Mouse (Mus musculus) thymus, adult 2 months (tissue): ENCODE measurements around the gene Orc3. TPM values are rescaled to one million over a fixed set of nuclear protein-coding genes. Genes with fewer than 3 reads are reported as not detected.

Source experiments
- DNase-seq: peaks from one replicate; pipeline ENCODE4 v3.0.0; 2021
- H3K27ac ChIP-seq: fragments of 200-500 bp; 2 replicates; pipeline ENCODE4 v1.5.1; 2012; ENCODE audit warnings: low read length, control low read depth; ENCODE audit not compliant: control insufficient read depth, insufficient read depth
- H3K27me3 ChIP-seq: fragments of 200-500 bp; 2 replicates; pipeline ENCODE4 v1.6.1; 2012; ENCODE audit warnings: mild to moderate bottlenecking, low read length, moderate library complexity, mixed read lengths; ENCODE audit not compliant: control insufficient read depth, insufficient read depth
- H3K36me3 ChIP-seq: fragments of 200-500 bp; 2 replicates; pipeline ENCODE4 v1.6.1; 2012; ENCODE audit warnings: mild to moderate bottlenecking, low read length, moderate library complexity; ENCODE audit not compliant: control insufficient read depth, insufficient read depth
- H3K4me1 ChIP-seq: fragments of 200-500 bp; replicated peaks from 2 replicates; pipeline ENCODE4 v1.6.1; 2012; ENCODE audit warnings: low read length; ENCODE audit not compliant: control insufficient read depth, insufficient read depth
- H3K4me3 ChIP-seq: fragments of 200-500 bp; 2 replicates; pipeline ENCODE4 v1.5.1; 2012; ENCODE audit warnings: mild to moderate bottlenecking, low read length, control low read depth, moderate library complexity; ENCODE audit not compliant: control insufficient read depth, insufficient read depth
- CTCF ChIP-seq: fragments of 200-500 bp; IDR thresholded peaks from 2 replicates; pipeline ENCODE4 v1.5.1; 2012; ENCODE audit warnings: mild to moderate bottlenecking, control low read depth, low read length, moderate library complexity, borderline replicate concordance; ENCODE audit not compliant: control insufficient read depth, poor library complexity, insufficient read depth; ENCODE audit errors: extremely low read depth
- POLR2A ChIP-seq: fragments of 200-500 bp; IDR thresholded peaks from 2 replicates; pipeline ENCODE4 v1.6.1; 2012; ENCODE audit warnings: mild to moderate bottlenecking, low read length, control low read depth, moderate library complexity; ENCODE audit not compliant: control insufficient read depth, poor library complexity, insufficient read depth; ENCODE audit errors: extremely low read depth
- WGBS: fragments of 180-500 bp; shearing (Covaris S2); methylation state at CpG from one replicate; pipeline ENCODE4 v1.1.7; 2018; 5-methylcytosine and 5-hydroxymethylcytosine counted together
- polyA plus RNA-seq: library from polyadenylated mRNA; depleted of rRNA; stranded (reverse); fragments of >200 nt; gene quantifications from 2 replicates; pipeline ENCODE4 v1.2.3, GENCODE M21; 2012; rRNA removed

Gene Orc3
- polyA plus RNA-seq: 26.8 and 34.0 TPM in 2 replicates

DNA sequence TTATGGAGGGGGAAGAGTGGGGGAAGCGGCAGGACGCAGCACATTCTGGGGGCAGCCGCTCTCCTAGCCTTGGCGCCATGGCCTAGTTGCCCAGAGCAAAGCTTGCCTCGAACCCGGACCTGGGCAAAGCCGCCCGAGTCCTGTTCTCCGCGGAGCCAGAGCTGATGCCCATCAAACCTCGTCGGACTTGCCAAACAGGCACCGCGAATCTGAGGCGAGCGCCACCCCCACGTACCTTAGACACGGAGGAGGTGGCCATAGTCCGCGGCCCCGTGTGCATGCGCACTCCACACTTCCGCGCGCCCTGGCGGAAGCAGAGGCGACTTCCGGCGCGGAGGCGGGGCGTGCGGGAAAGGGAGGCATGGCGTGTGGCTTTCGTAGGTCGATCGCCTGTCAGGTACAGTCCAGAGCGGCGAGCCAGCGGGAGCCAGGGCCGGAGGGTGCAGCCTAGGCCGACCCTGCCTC lies at the start of gene Orc3, which contains the start of gene Rars2:
TSS of gene Orc3 (minus strand) at position 315 of the 465 bp plus-strand sequence.
TSS of gene Rars2 (plus strand) at position 328 of the 465 bp plus-strand sequence.
- Histone ChIP-seq H3K36me3 (no peaks in the 10 kb centered on the region), H3K27ac (peak within 1 kb of the TSS; percentile 16; the same call in 1 of the 2 replicates), H3K4me3 (peak within 1 kb of the TSS; percentile 98), H3K4me1 (peaks cover 10% of the 10 kb centered on the region), H3K27me3 (no peaks in the 10 kb centered on the region)
- DNase-seq: peak; percentile 92
- TF ChIP-seq CTCF: 0 out of 2 replicates have a peak, but pooled peaks have one; percentile 47
- peak; percentile 92 for TF ChIP-seq POLR2A
- under 1% methylated on average over 42 of the region's 42 CpGs for WGBS

DNA sequence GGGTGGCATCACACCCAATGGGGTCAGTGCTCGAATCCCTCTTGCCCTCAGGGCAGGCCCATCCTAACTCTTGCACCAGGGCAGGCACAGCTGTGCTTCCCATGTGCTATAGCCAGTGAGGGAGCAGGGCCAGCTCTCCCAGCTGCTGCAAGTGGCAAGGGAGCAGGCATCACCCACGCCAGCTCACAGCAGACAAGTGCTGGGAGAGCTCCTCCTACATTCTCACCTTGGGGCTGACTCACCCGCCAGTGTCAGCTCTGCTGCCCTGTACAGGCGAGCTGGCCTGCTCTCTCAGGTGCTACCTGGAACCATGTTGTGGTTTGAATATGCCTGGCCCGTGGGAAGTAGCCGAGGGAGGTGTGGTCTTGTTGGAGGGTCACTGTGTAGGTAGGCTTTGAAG lies 47.2 kb upstream of the Orc3 start:
- no peak for DNase-seq
- no peak overlapping the region for H3K27ac ChIP-seq
- H3K36me3 ChIP-seq: peaks cover 23% of the 10 kb centered on the region
- WGBS: 96% methylated on average over 6 of the region's 6 CpGs
- TF ChIP-seq POLR2A (no peak), CTCF (no peak)
- no peaks in the 10 kb centered on the region for H3K27me3 ChIP-seq
- H3K4me1 ChIP-seq: no peaks in the 10 kb centered on the region
- H3K4me3 ChIP-seq: no peak overlapping the region

GRCm38 (mm10) chr4:34661514-34661913 lies 46.8 kb upstream of the Orc3 start:
- Histone ChIP-seq H3K4me1 (no peaks in the 10 kb centered on the region), H3K27me3 (no peaks in the 10 kb centered on the region), H3K27ac (no peak overlapping the region), H3K36me3 (peaks cover 22% of the 10 kb centered on the region), H3K4me3 (no peak overlapping the region)
- WGBS: 100% methylated on average over 2 of the region's 2 CpGs
- TF ChIP-seq CTCF (no peak), POLR2A (no peak)
- DNase-seq: no peak

GRCm38 (mm10) chr4:34659012-34659411 lies 44.3 kb upstream of the Orc3 start:
- 95% methylated on average over 2 of the region's 2 CpGs for WGBS
- no peak overlapping the region for H3K4me3 ChIP-seq
- no peak for DNase-seq
- TF ChIP-seq CTCF: no peak
- no peak for TF ChIP-seq POLR2A
- no peaks in the 10 kb centered on the region for H3K27me3 ChIP-seq
- H3K36me3 ChIP-seq: peaks cover 27% of the 10 kb centered on the region
- H3K4me1 ChIP-seq: no peaks in the 10 kb centered on the region
- H3K27ac ChIP-seq: no peak overlapping the region

GRCm38 (mm10) chr4:34656101-34656500 lies 41.4 kb upstream of the Orc3 start:
- Histone ChIP-seq H3K27me3 (no peaks in the 10 kb centered on the region), H3K4me1 (no peaks in the 10 kb centered on the region), H3K4me3 (no peak overlapping the region), H3K36me3 (peaks cover 21% of the 10 kb centered on the region), H3K27ac (no peak overlapping the region)
- TF ChIP-seq CTCF: no peak
- TF ChIP-seq POLR2A: no peak
- DNase-seq: no peak
- 98% methylated on average over 10 of the region's 10 CpGs for WGBS

- Histone ChIP-seq H3K36me3 (peaks cover 14% of the 10 kb centered on the region), H3K27me3 (no peaks in the 10 kb centered on the region), H3K4me3 (no peak overlapping the region), H3K4me1 (no peaks in the 10 kb centered on the region), H3K27ac (no peak overlapping the region)
- DNase-seq: no peak
- 96% methylated on average over 7 of the region's 7 CpGs for WGBS
- TF ChIP-seq POLR2A: no peak
- TF ChIP-seq CTCF: no peak
Measured at GRCm38 (mm10) chr4:34653179-34653578, 38.4 kb upstream of the Orc3 start.

DNA sequence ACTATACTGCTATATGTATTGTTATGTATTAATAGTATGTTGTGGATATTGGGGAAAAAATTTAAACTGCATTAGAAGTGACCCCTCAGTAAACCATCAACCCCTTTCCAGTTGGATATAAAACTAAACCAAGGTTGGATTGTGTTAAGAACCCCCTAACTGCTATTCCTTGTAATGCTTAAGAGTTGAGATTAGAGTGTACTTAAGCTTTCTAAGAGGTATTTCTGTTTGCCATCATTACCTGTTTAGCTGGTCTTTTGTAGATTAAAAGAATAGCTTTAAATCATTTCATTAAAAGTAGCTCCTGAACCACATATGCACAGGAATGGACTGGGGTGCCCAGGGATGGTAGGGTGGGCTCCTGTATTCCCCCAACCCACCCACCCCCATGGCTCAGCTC lies 30.0 kb upstream of the Orc3 start:
- Histone ChIP-seq H3K27me3 (no peaks in the 10 kb centered on the region), H3K4me1 (no peaks in the 10 kb centered on the region), H3K4me3 (no peak overlapping the region), H3K27ac (no peak overlapping the region), H3K36me3 (peaks cover 16% of the 10 kb centered on the region; the same call in 1 of the 2 replicates)
- TF ChIP-seq CTCF (no peak), POLR2A (no peak)
- no peak for DNase-seq
